Mouse (Mus musculus) kidney, adult 8-10 months (tissue): Measurements from ENCODE around the gene Kdelc2.

Experiments
- DNase-seq, 2 experiments: peaks; one replicate each; pipeline ENCODE4 v3.0.0; 2022

Kdelc2 gene

DNA sequence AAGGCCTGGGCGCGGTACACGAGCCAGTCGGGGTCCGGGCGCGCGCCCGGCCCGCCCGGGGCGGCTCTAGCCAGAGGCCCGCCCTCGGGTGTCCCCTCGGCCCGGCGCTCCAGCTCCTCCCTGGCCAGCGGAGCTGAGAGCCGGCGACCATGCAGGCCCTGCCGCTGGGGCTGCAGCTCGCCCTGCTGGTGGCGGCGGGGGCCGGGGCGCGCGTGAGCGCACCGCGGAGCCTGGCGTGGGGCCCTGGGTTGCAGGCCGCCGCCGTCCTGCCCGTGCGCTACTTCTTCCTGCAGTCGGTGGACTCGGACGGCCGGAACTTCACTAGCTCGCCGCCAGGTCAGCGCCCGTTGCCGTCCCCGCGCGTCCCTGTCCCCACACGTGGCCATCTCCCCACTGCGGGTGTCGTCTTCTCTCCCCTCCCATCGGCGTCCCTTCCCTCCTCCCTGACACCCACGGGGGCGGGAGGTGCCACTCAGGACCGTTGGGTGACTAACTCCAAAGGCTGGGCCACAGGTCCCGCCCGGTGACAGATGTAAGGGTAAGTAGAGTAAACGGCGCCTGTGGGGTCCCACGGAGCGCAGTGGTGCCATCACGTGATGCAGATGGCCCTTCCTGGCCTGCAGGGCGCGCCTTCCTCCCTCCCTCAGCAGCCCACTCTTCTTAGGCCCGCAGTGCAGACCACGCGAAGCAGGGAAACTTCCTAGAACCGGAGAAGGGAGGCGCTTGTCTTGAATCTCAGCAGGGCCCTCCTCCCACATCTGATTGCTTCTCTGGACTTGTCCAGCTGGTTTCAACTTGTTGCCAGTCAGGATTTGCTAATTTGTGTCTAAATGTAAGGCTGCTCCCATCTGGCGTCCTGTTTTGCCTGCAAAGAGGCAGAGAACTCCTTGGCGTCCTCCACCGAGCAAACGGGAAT, at the start of gene Kdelc2:
Kdelc2 (plus strand) TSS at position 75 of the 916 bp plus-strand sequence.
- peak; percentile 75 to 84 for DNase-seq

- DNase-seq = no peak
These were observed 48.7 kb upstream of the Kdelc2 start for GRCm38 (mm10) chr9:53335131-53335530.

DNA sequence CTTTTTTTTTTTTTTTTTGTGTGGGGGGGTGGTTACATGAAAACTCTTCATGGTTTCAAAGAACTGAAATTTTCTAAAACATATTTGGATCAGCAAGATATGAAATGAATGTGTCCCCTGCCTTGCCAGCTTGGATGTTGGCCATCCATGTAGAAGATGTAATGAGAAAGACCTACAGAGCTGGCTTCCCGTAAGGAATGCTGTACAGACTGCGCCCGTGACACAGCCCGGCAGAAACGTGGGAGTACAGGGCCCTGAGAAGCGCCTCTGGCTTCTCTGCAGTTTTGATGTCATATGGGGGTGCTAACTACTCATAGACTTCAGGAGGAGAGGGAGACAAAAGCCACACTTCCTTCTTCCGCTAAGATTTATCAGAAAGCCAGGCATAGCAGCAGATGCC, 44.2 kb upstream of the Kdelc2 start:
- no peak for DNase-seq

DNA sequence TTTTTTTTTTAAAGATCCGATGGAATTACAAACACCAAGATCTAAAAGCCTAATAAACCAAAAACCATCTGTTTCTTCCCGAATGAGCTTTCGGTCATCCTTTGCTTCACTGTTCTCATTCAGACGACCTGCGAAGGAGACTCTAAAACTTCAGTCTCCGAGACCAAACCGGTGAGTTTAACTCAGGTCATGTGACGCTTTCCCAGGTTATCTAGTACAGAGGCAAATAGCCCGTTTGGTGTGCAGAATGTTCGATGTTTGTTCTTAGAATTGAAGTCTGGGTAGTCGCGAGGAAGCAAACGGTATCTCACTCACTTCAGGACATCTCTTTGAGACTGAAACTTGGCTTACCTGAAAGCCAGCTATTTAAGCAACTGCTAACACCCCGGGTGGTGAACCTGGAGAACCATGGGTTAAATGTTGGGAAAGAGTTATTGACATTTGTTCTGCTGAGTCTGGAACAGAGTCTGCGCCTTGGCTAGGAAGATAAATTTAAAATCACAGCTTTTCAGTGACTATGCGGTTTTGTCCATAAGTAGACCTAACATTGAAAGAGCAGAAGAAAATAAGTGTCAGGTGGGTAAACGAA, 43.4 kb upstream of the Kdelc2 start:
- peak; percentile 27 to 34 for DNase-seq

DNA sequence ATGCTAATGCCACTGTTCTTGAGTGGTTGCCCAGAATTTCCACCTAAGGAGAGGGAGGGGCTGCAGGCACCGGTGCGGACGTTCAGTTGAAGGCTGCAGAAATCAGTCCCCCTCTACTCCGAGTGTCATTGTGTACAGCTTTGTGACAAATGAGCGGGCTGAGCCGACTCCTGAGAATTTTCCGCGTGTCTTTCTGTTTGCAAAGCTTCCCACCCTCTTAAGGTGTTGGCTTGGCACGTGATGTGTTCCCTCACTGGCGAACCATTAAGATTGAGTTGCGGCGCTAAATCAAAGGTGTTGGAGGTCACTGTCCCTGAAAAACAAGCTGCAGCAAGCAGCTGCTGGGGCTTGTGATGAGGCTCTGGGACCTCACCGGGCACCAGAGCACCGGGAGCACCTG, 42.9 kb upstream of the Kdelc2 start:
- DNase-seq = peak; percentile 72 to 77

DNA sequence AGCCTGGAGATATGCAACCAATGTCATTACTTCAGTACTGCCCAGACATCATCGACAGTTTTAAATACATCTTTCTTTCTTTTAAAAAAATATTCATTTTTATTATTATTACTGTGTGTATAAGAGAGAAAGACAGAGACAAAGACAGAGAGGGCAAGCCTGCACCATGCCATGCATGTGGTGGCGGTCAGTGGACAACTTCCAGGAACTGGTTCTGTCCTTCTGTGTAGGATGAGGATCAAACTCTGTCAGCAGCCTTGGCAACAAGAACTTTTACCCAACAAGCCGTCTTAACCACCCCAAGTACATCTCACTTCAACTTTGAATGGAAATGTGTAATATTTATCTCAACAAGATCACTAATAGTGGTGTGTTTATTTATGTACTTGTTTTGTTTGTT, 41.8 kb upstream of the Kdelc2 start:
- DNase-seq = no peak

DNA sequence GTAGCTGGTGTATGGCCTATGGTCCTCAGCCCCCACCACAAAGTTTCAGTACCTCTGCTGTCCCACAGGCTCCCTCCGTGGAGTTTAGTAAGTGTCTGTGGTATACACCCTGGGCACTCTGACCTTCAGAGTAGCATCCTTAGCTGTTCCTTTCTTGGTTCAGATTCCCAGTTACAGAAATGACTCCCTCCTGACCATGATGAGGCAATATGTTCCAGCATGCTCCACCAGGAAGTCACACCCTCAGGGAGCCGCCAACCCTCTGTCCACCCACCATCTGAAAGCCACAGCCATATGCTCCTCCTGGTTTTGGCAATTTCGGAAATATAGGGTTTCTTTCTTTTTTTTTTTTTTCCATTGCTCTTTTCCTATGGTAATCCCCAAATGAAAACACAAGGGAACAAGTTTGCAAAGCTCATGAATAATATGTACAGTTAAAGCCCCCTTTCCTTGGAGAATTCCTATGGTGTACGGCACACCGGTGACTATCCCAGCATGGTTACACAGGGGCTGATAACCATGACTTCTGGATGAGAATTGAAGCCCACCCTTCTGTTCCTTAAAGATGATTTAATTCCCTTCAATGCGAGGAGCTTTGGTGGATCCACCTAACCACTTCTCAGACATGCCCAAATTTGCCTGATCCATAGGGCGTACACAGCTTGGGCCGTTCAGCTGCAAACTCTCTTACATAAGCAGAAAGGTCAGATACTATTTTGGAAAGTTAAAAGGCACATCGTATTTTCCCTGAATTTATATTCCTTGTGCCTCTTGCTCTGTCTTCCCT, 39.0 kb upstream of the Kdelc2 start:
- no peak for DNase-seq

DNA sequence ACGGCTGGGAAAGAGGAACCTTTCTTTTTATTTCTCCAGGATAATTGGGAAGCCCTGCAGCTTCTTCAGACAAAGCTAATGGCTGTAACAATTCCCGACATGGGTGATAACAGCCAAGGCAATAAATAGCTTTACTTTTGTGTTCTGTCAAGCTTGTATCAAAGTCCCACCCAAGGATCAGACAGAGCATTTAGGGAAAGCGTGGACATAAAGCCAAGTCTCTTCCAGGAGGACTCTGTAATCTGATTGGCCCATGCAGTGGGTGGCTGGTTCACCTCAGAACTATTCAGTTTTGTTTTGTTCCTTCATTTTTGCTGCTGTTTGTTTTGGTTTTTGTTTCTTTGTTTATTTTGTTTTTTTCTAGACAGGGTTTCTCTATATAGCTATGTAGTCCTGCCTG, 38.1 kb upstream of the Kdelc2 start:
- DNase-seq = no peak

DNA sequence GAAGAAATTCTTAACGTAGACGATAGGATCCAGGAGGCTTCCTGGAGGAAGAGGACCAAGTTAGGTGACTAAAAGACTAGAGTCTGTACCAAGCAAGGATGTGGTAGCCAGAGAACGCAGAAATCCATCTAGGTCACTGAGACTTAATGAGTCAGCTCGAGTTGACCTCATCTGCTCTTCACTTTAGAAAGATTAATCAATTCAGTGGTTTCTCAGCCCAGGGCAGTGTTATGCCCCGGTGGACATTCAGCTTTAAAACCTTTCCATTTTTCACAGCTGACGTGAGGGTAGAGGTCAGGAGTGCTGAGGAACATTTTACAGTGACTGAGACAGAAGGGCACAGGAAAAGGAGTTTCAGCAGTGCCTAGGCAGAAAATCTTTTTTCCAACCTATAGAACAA, 37.4 kb upstream of the Kdelc2 start:
- DNase-seq = peak; percentile 37 to 65

DNA sequence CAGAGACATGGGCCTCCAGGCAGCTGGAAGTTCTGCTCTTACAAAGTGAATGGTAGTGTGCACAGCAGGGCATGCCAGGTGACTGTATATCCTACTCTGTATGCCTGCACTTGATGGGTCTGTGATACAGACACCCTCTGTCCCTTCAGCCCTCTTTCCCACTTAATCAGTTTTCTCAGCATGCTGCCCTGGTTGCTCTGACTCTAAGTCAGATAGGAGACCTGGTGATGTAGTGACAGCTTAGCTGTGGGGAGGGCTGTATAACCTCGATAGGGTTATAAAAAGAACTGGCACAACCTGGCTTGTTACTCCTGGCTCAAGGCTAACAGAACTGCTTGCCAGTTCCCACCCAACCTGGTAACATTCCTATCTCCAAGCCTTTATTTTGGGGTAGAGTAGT, 34.6 kb upstream of the Kdelc2 start:
- DNase-seq = no peak

- no peak for DNase-seq
These were observed 33.5 kb upstream of the Kdelc2 start for GRCm38 (mm10) chr9:53350331-53350730.

DNA sequence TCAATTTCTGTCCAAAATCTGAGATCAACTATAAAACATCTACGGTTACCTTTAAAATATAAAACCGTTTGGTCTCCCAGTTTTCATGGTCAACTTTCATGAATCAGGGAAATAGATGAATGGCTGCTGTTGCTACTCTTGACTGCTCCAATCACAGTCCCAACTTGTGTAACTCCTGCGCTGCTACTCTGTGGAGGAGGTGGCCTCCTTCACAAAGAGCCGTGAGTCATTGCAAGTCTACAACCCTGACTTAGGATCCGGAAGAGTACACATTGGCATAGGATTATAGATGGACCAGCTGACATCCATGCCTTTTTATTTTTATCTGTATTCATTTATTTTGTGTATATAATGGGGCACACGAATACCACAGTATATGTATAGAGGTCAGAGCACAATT, 31.9 kb upstream of the Kdelc2 start:
- DNase-seq = no peak

DNA sequence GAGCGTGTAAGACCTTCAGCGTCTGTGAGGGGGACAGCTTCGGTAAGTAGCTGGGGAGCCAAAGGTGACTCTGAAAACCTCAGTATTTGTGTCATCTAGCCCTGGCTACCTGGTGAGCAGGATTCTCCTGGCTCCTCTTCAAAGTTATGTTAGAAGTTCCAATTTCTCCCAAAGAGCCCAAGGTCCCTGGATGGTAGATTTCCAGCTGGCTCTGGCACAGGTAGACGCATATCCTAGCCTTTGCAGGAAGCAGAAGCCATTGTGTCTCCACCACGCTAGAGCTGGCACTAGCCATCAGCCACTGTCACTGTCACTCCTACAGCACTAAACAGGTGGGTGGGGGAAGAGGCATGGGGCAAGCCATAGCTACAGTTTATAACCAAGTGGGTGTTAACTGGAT, 30.7 kb upstream of the Kdelc2 start:
- DNase-seq = no peak

DNA sequence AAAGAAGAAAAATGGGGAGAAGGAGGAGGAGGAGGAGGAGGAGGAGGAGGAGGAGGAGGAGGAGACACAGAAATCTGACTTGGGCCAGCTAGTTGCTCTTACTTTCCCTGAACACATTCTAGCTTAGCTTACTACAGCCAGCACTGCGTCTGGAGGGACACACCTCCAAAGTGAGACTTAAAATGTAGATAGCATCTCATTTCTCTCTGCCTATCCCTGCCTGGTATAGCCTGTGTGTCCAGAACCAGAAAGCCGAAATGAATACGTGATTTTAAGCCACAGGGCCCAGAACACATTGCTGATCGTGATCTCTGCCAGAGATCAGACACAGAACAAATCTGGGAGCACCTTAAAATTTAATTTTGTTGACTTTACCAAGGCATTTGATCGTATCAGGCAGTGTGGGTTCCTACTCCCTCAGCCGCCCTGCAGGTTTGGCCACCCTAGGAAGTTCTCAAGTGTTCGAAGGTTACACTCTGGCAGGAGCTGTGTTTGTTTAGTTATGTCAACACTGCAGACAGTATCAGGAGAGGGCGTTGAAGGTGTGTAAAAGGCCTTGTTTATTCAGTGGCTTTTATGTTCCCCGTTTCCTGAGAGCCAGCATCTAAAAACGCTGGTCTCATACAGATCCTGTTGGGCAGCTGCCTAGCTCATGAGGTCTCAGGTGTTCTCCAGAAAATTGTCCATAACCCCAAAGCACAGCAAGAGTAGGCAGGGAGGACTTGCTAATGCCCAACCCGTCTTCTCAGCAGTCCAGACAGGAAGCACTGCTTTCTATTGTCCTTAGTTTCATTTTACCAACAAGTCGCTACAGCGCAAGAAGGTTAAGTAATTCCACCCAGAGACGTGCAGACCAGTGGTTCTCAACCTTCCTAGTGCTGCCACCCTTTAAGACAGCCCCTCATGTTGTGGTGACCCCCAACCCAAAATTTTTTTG, 27.3 kb upstream of the Kdelc2 start:
- peak in 1 of 2 experiments; percentile 38 for DNase-seq

DNA sequence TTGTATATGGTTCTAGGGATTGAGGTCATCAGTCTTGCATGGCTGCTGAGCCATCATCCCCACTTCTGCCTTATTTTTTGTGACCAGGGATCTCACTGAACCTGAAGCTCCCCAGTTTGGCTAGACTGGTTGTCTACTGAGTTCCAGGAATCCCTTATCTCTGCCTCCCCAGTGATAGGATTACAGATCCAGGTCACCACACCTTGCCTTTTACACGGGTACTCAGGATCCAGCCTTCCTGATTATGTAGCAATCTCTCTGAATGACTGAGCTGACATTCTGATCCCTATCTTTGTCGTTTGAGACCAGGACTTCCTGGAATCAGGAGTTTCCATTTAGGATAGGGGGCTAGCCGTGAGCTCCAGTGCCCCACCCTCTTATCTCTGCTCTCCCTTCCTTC, 12.5 kb upstream of the Kdelc2 start:
- no peak for DNase-seq

- no peak for DNase-seq
These were observed 7.9 kb upstream of the Kdelc2 start for GRCm38 (mm10) chr9:53375907-53376306.

DNA sequence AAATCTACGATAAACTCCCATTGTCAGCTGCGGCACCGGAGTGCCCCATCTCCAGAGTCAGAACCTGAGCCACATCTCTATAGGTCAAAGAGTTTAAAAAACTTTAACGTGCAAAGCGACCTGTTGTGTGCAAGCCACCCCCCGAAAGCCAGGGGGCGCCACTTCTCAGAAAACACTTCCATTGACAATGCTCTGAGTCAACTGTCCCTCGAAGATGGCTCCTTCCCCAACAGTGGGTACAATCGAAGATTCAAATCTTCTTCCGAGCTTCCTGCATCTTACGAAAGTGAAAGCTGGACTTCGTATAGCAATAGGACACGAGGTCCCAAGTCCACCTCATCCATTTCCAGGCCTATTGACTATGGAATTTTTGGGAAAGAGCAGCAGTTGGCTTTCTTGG, 7.0 kb upstream of the Kdelc2 start:
- no peak for DNase-seq

GRCm38 (mm10) chr9:53377597-53377996, 6.2 kb upstream of the Kdelc2 start:
- no peak for DNase-seq

DNA sequence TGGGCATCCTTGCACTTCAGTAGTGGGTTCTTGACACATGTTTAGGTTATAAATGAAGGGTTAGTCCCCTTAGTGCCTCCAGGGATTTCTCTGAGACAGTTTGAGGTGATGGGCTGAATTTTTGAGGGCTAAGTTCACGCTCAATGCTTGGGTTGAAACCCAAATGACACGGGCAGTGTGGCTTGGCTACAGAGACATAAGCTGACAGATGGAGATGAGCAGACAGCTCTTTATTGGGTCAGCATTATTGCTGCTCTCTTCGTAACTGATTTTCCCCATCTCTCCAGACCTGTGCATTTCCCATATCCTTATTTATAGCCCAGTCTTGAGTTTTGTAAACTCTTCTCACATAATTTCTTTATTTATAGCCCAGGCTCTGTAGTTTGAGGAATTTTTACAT, 5.7 kb upstream of the Kdelc2 start:
- no peak for DNase-seq

DNA sequence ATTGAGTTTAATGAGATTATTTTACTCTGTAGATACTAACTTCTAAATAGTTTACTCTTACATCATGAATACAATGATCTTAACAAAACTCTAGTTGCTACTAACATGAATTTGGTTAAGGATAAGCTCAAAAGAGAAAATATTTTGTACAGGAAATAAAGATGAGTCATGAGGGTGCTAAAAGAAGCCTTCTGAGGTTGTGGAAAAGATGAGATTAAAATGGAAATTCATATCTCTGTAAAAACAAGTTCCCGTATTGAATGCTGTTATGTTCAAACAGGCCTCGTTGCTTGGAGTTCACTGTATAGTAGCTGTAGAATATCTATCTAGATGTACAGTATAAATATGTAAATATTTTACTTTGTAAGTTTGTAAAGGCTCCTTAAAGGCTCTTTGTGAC, 3.2 kb upstream of the Kdelc2 start:
- no peak for DNase-seq

DNA sequence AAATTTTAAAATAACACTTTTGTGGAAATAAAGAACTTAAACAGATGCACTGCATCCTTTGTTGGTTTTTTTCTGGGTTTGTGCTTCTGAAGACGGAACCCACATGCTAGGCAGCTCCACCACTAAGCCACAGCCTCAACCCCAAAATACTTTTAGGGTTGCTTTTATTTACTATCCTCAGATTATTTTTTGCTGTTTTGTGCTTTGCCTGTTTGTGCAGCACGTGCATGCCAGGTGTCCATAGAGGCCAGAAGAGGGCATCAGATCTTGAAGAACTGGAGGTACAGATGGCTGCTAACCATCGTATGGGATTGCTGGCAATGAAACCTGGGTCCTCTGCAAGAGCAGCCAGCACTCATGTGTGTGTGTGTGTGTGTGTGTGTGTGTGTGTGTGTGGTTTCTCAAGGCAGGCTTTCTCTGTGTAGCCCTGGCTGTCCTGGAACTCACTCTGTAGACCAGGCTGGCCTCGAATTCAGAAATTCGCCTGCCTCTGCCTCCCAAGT, 2.7 kb upstream of the Kdelc2 start:
- DNase-seq = no peak

- no peak for DNase-seq
These were observed 1.0 kb downstream of the Kdelc2 start for GRCm38 (mm10) chr9:53384873-53385272.
